Mouse (Mus musculus): Measurements from ENCODE around the gene Cfap99. TPM values are rescaled to one million over a fixed set of nuclear protein-coding genes. Genes with fewer than 3 reads are reported as not detected.

The Cfap99 gene
- not detected in 2 replicates for polyA plus RNA-seq (2015; fragmentation: Nextera tagmentation; extraction: Ambion mirVana)

DNA sequence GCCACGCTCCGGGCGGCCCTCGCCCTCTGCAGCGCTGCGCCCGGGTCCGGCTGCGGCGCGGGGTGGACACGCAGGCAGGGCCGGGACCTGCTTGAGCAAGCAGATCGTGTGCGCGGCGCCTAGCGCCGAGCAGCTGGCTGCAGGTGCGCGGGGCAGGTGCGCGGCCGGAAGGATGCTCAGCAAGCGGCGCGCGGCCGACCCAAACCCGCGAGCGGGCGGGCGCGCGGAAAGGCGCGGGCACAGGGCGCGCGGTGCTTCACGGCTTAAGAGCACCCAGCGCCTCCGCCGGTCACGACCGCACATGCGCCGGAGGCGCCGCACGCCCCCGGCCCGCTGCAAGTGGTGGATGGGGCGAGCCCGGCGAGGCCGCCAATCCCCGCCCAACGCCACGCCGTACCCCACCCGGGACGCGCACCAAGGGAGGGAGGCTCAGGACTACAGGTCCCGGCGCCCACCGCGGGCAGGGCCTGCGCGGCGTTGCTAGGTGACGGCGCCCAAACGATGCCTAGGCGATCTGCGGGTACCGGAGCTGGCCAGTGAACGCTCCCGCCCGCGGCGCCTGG lies at the start of gene Cfap99, which contains the start of gene Zfyve28:
Gene Cfap99, plus strand, starts transcription at position 447 of the 563 bp plus-strand sequence.
Gene Zfyve28, minus strand, starts transcription at position 296 of the 563 bp plus-strand sequence.
- peak within 1 kb of the TSS; percentile 25; the same call in 1 of the 2 replicates for H3K9ac ChIP-seq (ENCODE audit: low read depth, low read length)
- peaks cover 40% of the 10 kb centered on the region for H3K27me3 ChIP-seq (replicated peaks; ENCODE audit: control insufficient read depth, insufficient read depth, low read length)
- WGBS = under 1% methylated on average over 76 of the region's 83 CpGs
- peak within 1 kb of the TSS; percentile 53 for H3K4me3 ChIP-seq (ENCODE audit: low read length)
- peaks cover 12% of the 10 kb centered on the region; the same call in 1 of the 2 replicates for H3K4me1 ChIP-seq (ENCODE audit: control insufficient read depth, insufficient read depth, low read length)
- ATAC-seq = peak; percentile 92
- H3K9me3 ChIP-seq (ENCODE audit: control insufficient read depth, low read length) = no peaks in the 10 kb centered on the region
- peak within 1 kb of the TSS; percentile 91 for H3K4me2 ChIP-seq (ENCODE audit: low read depth, low read length)
- H3K27ac ChIP-seq (ENCODE audit: low read length) = no peak within 1 kb of the TSS
- no peaks in the 10 kb centered on the region for H3K36me3 ChIP-seq (ENCODE audit: control insufficient read depth, insufficient read depth, low read length)

DNA sequence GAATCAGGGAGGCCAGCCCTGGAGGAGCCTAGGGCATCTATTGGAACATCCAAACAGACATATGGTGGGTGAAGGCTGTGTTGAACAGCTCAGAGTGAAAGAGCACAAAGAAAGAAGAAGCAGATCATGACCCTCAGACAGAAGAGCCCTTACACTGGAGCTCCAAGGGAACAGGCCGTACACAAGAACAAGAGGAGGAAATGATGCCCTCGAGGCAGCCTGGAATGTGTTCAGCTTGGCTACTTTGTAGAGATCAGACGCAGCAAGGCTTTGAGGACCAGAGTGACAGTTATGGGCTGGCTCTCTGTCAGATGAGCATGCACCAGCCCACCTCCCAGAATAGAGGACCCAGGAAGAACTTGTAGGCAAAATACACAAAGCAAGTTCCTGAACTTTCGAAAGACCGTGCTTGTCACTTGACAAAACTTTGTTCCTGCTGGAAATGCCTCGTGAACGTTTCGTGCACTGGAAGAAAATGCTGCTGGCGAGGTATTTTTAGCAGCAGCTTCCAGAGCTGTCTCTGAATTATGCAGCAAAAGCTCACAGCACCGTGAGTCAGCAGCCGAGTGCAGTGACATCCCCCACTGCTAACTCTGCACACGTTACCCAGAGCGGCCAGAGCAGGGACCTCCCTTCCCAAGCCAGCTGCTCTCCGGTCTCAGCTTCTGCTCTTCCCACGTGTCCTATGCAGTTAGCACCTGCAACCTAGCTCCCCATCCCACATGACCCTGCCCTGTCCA lies 46.0 kb upstream of the Cfap99 start:
- no peaks in the 10 kb centered on the region for H3K27me3 ChIP-seq (replicated peaks; ENCODE audit: control insufficient read depth, insufficient read depth, low read length)
- no peak overlapping the region for H3K9ac ChIP-seq (ENCODE audit: low read depth, low read length)
- H3K4me2 ChIP-seq (ENCODE audit: low read depth, low read length) = no peak overlapping the region
- no peak overlapping the region for H3K4me3 ChIP-seq (ENCODE audit: low read length)
- no peak overlapping the region for H3K27ac ChIP-seq (ENCODE audit: low read length)
- H3K4me1 ChIP-seq (ENCODE audit: control insufficient read depth, insufficient read depth, low read length) = no peaks in the 10 kb centered on the region
- no peaks in the 10 kb centered on the region for H3K9me3 ChIP-seq (ENCODE audit: control insufficient read depth, low read length)
- H3K36me3 ChIP-seq (ENCODE audit: control insufficient read depth, insufficient read depth, low read length) = no peaks in the 10 kb centered on the region
- WGBS = 26% methylated on average over 15 of the region's 15 CpGs
- no peak; the same call in 1 of the 2 replicates for ATAC-seq

DNA sequence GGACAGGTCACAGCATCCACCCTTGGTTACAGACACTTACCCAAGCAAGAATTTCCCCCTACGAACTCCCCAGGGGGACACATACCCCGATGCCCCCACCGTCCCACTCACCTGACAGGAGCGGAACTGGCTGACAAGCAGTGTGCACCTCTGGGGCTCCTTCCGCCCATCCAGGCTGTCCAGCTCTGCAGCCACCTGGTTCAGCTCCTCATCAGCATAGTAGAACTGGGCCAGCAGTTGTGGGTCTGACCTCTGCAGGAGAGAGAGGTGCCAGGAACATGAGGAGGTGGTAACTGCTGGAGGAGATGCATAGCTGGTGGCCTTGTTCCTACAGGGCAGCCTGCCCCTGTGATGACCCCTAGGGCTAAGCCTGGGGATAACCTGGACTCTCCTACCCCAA lies 45.3 kb upstream of the Cfap99 start:
- Histone ChIP-seq H3K4me2 (ENCODE audit: low read depth, low read length) (no peak overlapping the region), H3K27me3 (replicated peaks; ENCODE audit: control insufficient read depth, insufficient read depth, low read length) (no peaks in the 10 kb centered on the region), H3K9me3 (ENCODE audit: control insufficient read depth, low read length) (no peaks in the 10 kb centered on the region), H3K36me3 (ENCODE audit: control insufficient read depth, insufficient read depth, low read length) (no peaks in the 10 kb centered on the region), H3K9ac (ENCODE audit: low read depth, low read length) (no peak overlapping the region), H3K4me3 (ENCODE audit: low read length) (no peak overlapping the region), H3K4me1 (ENCODE audit: control insufficient read depth, insufficient read depth, low read length) (no peaks in the 10 kb centered on the region), H3K27ac (ENCODE audit: low read length) (no peak overlapping the region)
- no peak for ATAC-seq
- WGBS = 87% methylated on average over 5 of the region's 5 CpGs

DNA sequence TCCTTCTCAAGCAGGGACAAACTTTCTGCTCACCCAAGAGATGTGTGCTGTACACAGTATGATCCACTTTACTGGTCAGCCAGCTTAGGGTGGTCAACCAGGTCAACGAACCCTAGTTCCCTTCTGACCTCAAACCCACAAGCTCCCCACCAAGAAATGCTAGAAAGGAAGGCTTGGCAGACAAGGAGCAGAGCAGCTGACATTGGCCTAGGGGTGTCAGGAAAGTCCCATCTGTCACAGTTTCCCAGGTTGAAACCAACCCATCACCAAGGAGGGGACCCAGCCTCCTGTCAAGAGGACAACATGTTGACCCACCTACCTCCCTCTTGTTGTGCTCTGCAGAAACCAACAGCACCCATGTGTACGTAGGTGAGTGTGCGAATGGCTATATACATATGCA lies 42.0 kb upstream of the Cfap99 start:
- Histone ChIP-seq H3K4me3 (ENCODE audit: low read length) (no peak overlapping the region), H3K36me3 (ENCODE audit: control insufficient read depth, insufficient read depth, low read length) (no peaks in the 10 kb centered on the region), H3K4me1 (ENCODE audit: control insufficient read depth, insufficient read depth, low read length) (no peaks in the 10 kb centered on the region), H3K4me2 (ENCODE audit: low read depth, low read length) (no peak overlapping the region), H3K9me3 (ENCODE audit: control insufficient read depth, low read length) (no peaks in the 10 kb centered on the region), H3K9ac (ENCODE audit: low read depth, low read length) (no peak overlapping the region), H3K27me3 (replicated peaks; ENCODE audit: control insufficient read depth, insufficient read depth, low read length) (no peaks in the 10 kb centered on the region), H3K27ac (ENCODE audit: low read length) (no peak overlapping the region)
- 91% methylated on average over 3 of the region's 3 CpGs for WGBS
- ATAC-seq = no peak

DNA sequence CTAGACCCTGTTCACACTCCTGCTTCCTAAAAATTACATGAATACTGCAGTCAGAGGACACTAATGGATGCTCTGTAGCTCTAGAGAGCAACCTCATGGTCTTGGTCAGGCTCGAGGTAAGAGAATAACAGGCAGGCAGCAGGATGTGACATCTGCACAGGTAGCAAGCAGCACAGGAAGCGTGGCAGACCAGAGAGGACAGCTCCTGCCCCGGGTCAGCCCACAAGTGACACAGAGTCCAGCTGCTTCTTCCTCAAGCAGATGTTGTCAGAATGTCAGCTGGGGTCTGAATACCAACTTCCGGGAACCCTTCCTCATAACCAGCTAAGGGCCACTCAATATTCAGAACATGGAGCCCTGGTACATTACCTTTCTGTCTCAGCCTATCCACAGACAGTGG lies 39.3 kb upstream of the Cfap99 start:
- no peaks in the 10 kb centered on the region for H3K9me3 ChIP-seq (ENCODE audit: control insufficient read depth, low read length)
- no peaks in the 10 kb centered on the region for H3K27me3 ChIP-seq (replicated peaks; ENCODE audit: control insufficient read depth, insufficient read depth, low read length)
- H3K4me1 ChIP-seq (ENCODE audit: control insufficient read depth, insufficient read depth, low read length) = peaks cover 11% of the 10 kb centered on the region
- H3K36me3 ChIP-seq (ENCODE audit: control insufficient read depth, insufficient read depth, low read length) = no peaks in the 10 kb centered on the region
- no peak overlapping the region for H3K4me2 ChIP-seq (ENCODE audit: low read depth, low read length)
- H3K4me3 ChIP-seq (ENCODE audit: low read length) = no peak overlapping the region
- no peak for ATAC-seq
- H3K27ac ChIP-seq (ENCODE audit: low read length) = no peak overlapping the region
- 65% methylated on average over 4 of the region's 4 CpGs for WGBS
- no peak overlapping the region for H3K9ac ChIP-seq (ENCODE audit: low read depth, low read length)

DNA sequence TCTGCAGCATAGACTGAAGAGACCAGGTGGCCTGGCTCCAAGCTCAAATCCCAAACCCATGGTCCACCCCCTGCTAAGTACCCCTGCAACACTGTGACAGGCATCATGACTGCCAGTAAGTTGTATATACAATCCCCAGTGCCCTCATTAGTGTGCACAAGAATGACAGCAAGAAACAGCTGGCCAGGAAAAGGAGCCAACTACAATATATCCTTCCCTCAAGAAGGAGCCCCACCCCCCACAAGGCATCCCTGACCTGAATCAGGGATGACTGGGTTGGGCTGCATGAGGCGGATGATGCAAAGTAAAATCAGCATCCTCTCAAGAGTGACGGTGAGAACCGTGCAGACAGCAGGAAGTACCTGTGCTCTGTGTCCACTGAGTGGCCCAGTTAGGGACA lies 38.3 kb upstream of the Cfap99 start:
- Histone ChIP-seq H3K36me3 (ENCODE audit: control insufficient read depth, insufficient read depth, low read length) (no peaks in the 10 kb centered on the region), H3K9ac (ENCODE audit: low read depth, low read length) (no peak overlapping the region), H3K4me1 (ENCODE audit: control insufficient read depth, insufficient read depth, low read length) (peaks cover 11% of the 10 kb centered on the region), H3K4me3 (ENCODE audit: low read length) (no peak overlapping the region), H3K4me2 (ENCODE audit: low read depth, low read length) (no peak overlapping the region), H3K27ac (ENCODE audit: low read length) (no peak overlapping the region), H3K27me3 (replicated peaks; ENCODE audit: control insufficient read depth, insufficient read depth, low read length) (no peaks in the 10 kb centered on the region), H3K9me3 (ENCODE audit: control insufficient read depth, low read length) (no peaks in the 10 kb centered on the region)
- ATAC-seq = no peak
- WGBS = 68% methylated on average over 3 of the region's 3 CpGs

DNA sequence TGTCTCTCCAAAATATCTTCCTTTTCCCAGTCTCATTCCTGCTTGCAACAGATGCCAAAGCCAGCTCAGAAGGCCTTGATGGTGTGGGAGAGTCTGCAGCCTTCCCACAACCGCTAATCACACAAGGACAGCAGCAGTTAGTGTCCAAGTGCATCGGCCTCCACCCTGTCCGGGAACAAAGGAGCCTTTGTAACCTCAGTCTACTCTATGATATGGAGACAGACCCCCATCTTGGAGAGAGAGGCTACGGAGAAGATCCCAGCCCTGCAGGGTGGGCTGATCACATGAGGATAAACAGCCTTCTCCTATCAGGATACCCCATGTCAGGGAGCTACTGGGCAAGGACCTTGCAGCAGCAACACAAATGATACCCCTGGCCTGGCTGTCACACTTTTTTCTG lies 36.6 kb upstream of the Cfap99 start:
- 38% methylated on average over 4 of the region's 4 CpGs for WGBS
- no peak for ATAC-seq

DNA sequence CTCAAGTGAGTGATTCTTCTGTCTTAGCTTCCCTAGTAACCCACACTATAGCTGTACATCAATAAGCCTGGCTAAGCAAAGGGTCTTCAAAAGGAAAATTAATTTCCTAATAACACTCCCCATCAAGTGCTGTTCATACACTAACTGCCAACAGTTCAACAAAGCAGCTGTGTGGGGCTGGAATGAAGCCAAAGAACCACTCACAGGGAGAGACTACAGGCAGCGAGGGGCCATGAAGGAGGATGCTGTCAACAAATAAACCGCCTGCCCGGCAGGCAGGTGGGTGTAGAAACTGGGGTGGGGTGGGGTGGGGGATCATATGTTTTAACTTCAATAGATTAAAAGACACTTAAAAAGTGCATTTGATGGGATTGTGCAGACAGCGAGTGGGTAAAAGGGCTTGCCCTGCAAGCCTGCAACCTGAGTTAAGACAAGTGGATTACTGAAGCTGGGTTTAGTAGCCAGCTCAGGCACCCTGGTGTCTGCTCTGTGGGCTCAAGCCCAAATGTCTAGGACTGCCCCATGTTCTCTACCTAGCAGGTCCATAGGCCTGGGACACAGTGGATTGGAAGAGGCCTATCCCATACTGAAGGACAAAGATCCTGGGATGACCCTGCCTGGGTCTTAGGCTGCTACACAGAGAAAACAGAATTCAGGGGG lies 36.0 kb upstream of the Cfap99 start:
- Histone ChIP-seq H3K4me1 (ENCODE audit: control insufficient read depth, insufficient read depth, low read length) (peaks cover 11% of the 10 kb centered on the region), H3K9ac (ENCODE audit: low read depth, low read length) (no peak overlapping the region), H3K4me2 (ENCODE audit: low read depth, low read length) (no peak overlapping the region), H3K27ac (ENCODE audit: low read length) (no peak overlapping the region), H3K9me3 (ENCODE audit: control insufficient read depth, low read length) (no peaks in the 10 kb centered on the region), H3K4me3 (ENCODE audit: low read length) (no peak overlapping the region), H3K36me3 (ENCODE audit: control insufficient read depth, insufficient read depth, low read length) (no peaks in the 10 kb centered on the region), H3K27me3 (replicated peaks; ENCODE audit: control insufficient read depth, insufficient read depth, low read length) (no peaks in the 10 kb centered on the region)
- ATAC-seq = no peak; the same call in 1 of the 2 replicates
- 25% methylated on average over 4 of the region's 4 CpGs for WGBS

More for the DNA sequence above, 36.6 kb upstream of the Cfap99 start:
- no peaks in the 10 kb centered on the region for H3K27me3 ChIP-seq (replicated peaks; ENCODE audit: control insufficient read depth, insufficient read depth, low read length)
- no peak overlapping the region for H3K4me2 ChIP-seq (ENCODE audit: low read depth, low read length)
- no peaks in the 10 kb centered on the region for H3K9me3 ChIP-seq (ENCODE audit: control insufficient read depth, low read length)
- H3K36me3 ChIP-seq (ENCODE audit: control insufficient read depth, insufficient read depth, low read length) = no peaks in the 10 kb centered on the region
- H3K4me1 ChIP-seq (ENCODE audit: control insufficient read depth, insufficient read depth, low read length) = peaks cover 11% of the 10 kb centered on the region
- no peak overlapping the region for H3K4me3 ChIP-seq (ENCODE audit: low read length)
- no peak overlapping the region for H3K27ac ChIP-seq (ENCODE audit: low read length)
- 0 out of 2 replicates have a peak overlapping the region, but pooled peaks have one; percentile 16 for H3K9ac ChIP-seq (ENCODE audit: low read depth, low read length)

DNA sequence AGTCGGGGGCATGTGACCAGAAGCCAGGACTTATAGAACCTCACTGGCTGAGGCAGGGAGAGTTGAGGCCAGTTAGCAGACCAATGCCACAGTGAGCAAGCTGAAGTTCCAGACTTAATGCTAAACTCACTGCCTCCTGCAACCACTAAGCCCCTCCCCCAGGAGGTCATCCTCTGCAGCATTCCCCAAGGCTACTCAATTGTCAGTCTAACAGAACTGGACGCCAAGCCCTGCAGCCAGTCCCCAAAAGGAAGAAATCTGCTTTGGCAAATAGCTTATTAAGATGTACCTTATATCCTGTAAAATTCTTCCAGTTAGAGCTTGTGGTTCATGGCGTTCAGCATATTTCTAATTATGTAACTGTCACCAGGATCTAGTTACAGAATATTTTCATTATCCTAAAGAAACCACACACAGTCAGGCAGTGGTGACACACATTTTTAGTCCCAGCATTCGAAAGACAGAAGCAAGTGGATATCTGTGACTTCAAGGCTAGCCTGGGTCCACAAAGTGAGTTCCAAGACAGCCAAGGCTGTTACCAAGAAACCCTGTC lies 35.4 kb upstream of the Cfap99 start:
- Histone ChIP-seq H3K27ac (ENCODE audit: low read length) (no peak overlapping the region), H3K4me2 (ENCODE audit: low read depth, low read length) (no peak overlapping the region), H3K4me1 (ENCODE audit: control insufficient read depth, insufficient read depth, low read length) (peaks cover 11% of the 10 kb centered on the region), H3K9me3 (ENCODE audit: control insufficient read depth, low read length) (no peaks in the 10 kb centered on the region), H3K9ac (ENCODE audit: low read depth, low read length) (no peak overlapping the region), H3K36me3 (ENCODE audit: control insufficient read depth, insufficient read depth, low read length) (no peaks in the 10 kb centered on the region), H3K4me3 (ENCODE audit: low read length) (no peak overlapping the region), H3K27me3 (replicated peaks; ENCODE audit: control insufficient read depth, insufficient read depth, low read length) (no peaks in the 10 kb centered on the region)
- no peak for ATAC-seq
- 56% methylated on average over 4 of the region's 4 CpGs for WGBS
